Comparison of ENCODE assay signal across 30 mouse cellular contexts in the genomic region with DNA sequence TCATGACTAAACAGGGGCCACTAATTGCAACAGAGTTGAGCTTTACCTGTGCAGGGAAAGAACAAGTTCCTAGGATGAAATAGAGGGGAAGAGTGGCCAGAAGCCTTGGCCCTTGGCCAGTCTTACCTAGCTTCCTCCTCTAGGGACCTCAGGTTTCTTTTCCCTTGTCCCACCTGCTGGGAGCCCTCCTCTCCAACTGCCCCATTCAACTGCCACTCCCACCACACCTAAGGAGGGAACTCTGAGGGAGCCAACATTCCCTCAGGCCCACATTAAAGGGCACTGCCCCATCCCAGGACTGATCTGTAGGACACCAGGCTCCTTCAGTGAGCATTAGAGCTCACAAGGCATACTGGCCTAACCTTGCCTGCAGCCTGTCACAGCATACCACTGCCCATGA. TPM values are rescaled to one million over a fixed set of nuclear protein-coding genes. Genes with fewer than 3 reads are reported as not detected.
DNase-seq lines count a peak whose midpoint lies in the region; ATAC-seq and TF ChIP-seq lines count a peak whose summit lies in the region.
"Had no signal": no experiment of that assay in that cellular context is flagged by ENCODE, and none has a peak within 500 bp of the region (broad histone marks: within the 10 kb centered on the region; RNA-seq: fewer than 3 reads in every experiment).

Abcc12 (minus strand) TSS at position 229 of the 400 bp plus-strand sequence.

- no peak for ATAC-seq in cerebellum, adult (ENCODE audit: insufficient number of reproducible peaks, low FRiP score, low TSS enrichment)
- ATAC-seq: activated CD4-positive, CD25-positive, alpha-beta regulatory T cell, adult 4 months; forebrain, embryonic 16.5 days; hindbrain, embryonic 16.5 days; intestine, embryonic 15.5 days had no signal

- H3K4me1 ChIP-seq in testis, adult 2 months (ENCODE audit: control insufficient read depth, insufficient read depth, low read length), result peaks cover 15% of the 10 kb centered on the region
- H3K4me1 ChIP-seq: forebrain, embryonic 12.5 days had no signal

- H3K4me3 ChIP-seq in testis, adult 2 months (ENCODE audit: control insufficient read depth, low read depth, low read length), result peak within 1 kb of the TSS; percentile 88
- H3K4me3 ChIP-seq: embryonic facial prominence, embryonic 12.5 days; embryonic facial prominence, embryonic 15.5 days; forebrain, embryonic 12.5 days; hindbrain, embryonic 10.5 days; hindbrain, embryonic 13.5 days; intestine, embryonic 15.5 days had no signal

- H3K36me3 ChIP-seq in testis, adult 2 months (ENCODE audit: control insufficient read depth, insufficient read depth, low read length), result no peaks in the 10 kb centered on the region
- H3K36me3 ChIP-seq: embryonic facial prominence, embryonic 12.5 days; embryonic facial prominence, embryonic 15.5 days; forebrain, embryonic 12.5 days; hindbrain, embryonic 10.5 days; hindbrain, embryonic 13.5 days; intestine, embryonic 15.5 days had no signal

- H3K27ac ChIP-seq in testis, adult 2 months (ENCODE audit: control insufficient read depth, insufficient read depth, low read depth, low read length), result peak within 1 kb of the TSS; percentile 97
- H3K27ac ChIP-seq: embryonic facial prominence, embryonic 12.5 days; embryonic facial prominence, embryonic 15.5 days; forebrain, embryonic 12.5 days; hindbrain, embryonic 10.5 days; hindbrain, embryonic 13.5 days; intestine, embryonic 15.5 days had no signal

- TF ChIP-seq CTCF in testis, adult 2 months (IDR thresholded peaks at IDR 0.05; ENCODE audit: control insufficient read depth, insufficient read depth, insufficient replicate concordance, low read depth, low read length), result no peak

- H3K27me3 ChIP-seq in testis, adult 2 months (ENCODE audit: control insufficient read depth, insufficient read depth, low read length), result no peaks in the 10 kb centered on the region
- H3K27me3 ChIP-seq: embryonic facial prominence, embryonic 12.5 days; embryonic facial prominence, embryonic 15.5 days; forebrain, embryonic 12.5 days; hindbrain, embryonic 13.5 days; intestine, embryonic 15.5 days had no signal

- TF ChIP-seq POLR2A in testis, adult 2 months (IDR thresholded peaks at IDR 0.05; ENCODE audit: control insufficient read depth, low read depth, low read length), result peak; percentile 88

- intact Hi-C loops in heart, postnatal 10 days (cut with DNase I), result no loop called here

- peak; percentile 37 for DNase-seq in cerebellum, adult 11-12 months
- DNase-seq in cerebellum, adult 8-10 months, result peak; percentile 29
- DNase-seq in cerebellum, postnatal 10 days, result no peak
- DNase-seq in heart, adult 11 months, result peak; percentile 70
- DNase-seq in heart, postnatal 10 days, result no peak
- no peak for DNase-seq in testis, postnatal 14 days (ENCODE audit: low spot score)
- DNase-seq: adrenal gland, adult 8-10 months; adrenal gland, postnatal 25 days; gastrocnemius, postnatal 10 days; gastrocnemius, postnatal 36 days; heart, postnatal 36 days; kidney, adult 11 months had no signal

RNA-seq across cellular contexts. Expression of gene Abcc12, which starts in this region (rescaled TPM):
- total RNA-seq in heart, postnatal 10 days (2021), result under 1 TPM; 0.07 to 0.15 TPM
- polyA plus RNA-seq in testis, adult 2 months (2012; rRNA removed), result 78.2 and 85.5 TPM in 2 replicates
- total RNA-seq: adrenal gland, postnatal 25 days; common myeloid progenitor, adult 5-6 weeks; gastrocnemius, adult 18-20 months; granulocyte monocyte progenitor cell, adult 5-6 weeks; heart, adult 8-10 months; heart, postnatal 36 days had no signal
- polyA plus RNA-seq: activated CD4-positive, CD25-positive, alpha-beta regulatory T cell, adult 4 months; forebrain, embryonic 12.5 days; heart, embryonic 11.5 days; heart, embryonic 14.5 days; heart, postnatal 0 days had no signal

Comparison
In these comparisons a context has a peak if more than half of its experiments do, and no peak if none do; other contexts are left out.
1. DNase-seq: peak in cerebellum, adult 11-12 months (single experiment), cerebellum, adult 8-10 months (single experiment) and heart, adult 11 months (single experiment); none in cerebellum, postnatal 10 days (0 of 2), heart, postnatal 10 days (0 of 2) and testis, postnatal 14 days (single experiment).